Mouse (Mus musculus) cortical plate, adult 2 months (tissue): ENCODE measurements around the gene Gal3st1.

ENCODE experiments used
- CTCF ChIP-seq: fragments of 200-500 bp; IDR thresholded peaks from 2 replicates; pipeline ENCODE4 v1.5.1; 2011; ENCODE audit warnings: mild to moderate bottlenecking, control low read depth, low read length; ENCODE audit not compliant: insufficient read depth; ENCODE audit errors: extremely low read depth
- POLR2A ChIP-seq: fragments of 200-500 bp; IDR thresholded peaks from 2 replicates; pipeline ENCODE4 v1.6.1; 2011; ENCODE audit warnings: mild to moderate bottlenecking, low read length, control low read depth; ENCODE audit not compliant: insufficient read depth; ENCODE audit errors: extremely low read depth

DNA sequence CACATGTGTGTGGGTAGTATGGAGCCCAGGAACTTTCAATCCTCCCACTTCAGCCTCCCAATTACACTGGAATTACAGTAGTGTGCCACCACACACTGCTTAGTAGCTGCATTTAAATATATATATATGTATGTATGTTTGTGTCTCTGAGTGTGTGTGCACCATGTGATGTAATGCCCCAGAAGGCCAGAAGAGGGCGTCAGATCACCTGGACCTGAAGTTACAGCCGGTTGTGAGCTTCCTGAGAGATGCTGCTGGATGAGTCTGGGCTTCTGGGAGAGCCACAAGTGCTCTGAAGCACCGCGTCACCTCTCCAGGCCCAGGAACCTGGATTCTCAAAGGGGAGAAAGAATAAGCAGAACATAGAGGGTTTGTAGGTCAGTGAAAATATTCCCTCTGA is 45.9 kb downstream of the Gal3st1 start:
- TF ChIP-seq CTCF: no peak
- TF ChIP-seq POLR2A: no peak
